In genomic region chr5:21370218-21370947, GRCm38 (mm10) we compare ENCODE assay signal across 30 mouse cellular contexts. TPM values are rescaled to one million over a fixed set of nuclear protein-coding genes. Genes with fewer than 3 reads are reported as not detected.
DNase-seq lines count a peak whose midpoint lies in the region; ATAC-seq and TF ChIP-seq lines count a peak whose summit lies in the region.
"Had no signal": no experiment of that assay in that cellular context is flagged by ENCODE, and none has a peak within 500 bp of the region (broad histone marks: within the 10 kb centered on the region; RNA-seq: fewer than 3 reads in every experiment).

No protein-coding gene starts in this region.

- H3K9ac ChIP-seq in intestine, embryonic 14.5 days (ENCODE audit: low read length) = no peak overlapping the region
- H3K9ac ChIP-seq in intestine, embryonic 16.5 days (ENCODE audit: low read depth, low read length) = no peak overlapping the region
- no peak overlapping the region for H3K9ac ChIP-seq in CH12.LX (ENCODE audit: insufficient read depth, low read depth)
- H3K9ac ChIP-seq in forebrain, embryonic 14.5 days (ENCODE audit: low read length) = no peak overlapping the region
- H3K9ac ChIP-seq in midbrain, embryonic 15.5 days = no peak overlapping the region
- H3K9ac ChIP-seq: embryonic facial prominence, embryonic 13.5 days; forebrain, embryonic 12.5 days; hindbrain, embryonic 12.5 days; hindbrain, embryonic 15.5 days had no signal

- 89% methylated on average over 5 of the region's 5 CpGs for WGBS in intestine, embryonic 14.5 days
- 84% methylated on average over 5 of the region's 5 CpGs for WGBS in intestine, embryonic 16.5 days
- 90% methylated on average over 5 of the region's 5 CpGs for WGBS in forebrain, embryonic 14.5 days
- WGBS in midbrain, embryonic 15.5 days = 87% methylated on average over 5 of the region's 5 CpGs

- TF ChIP-seq POLR2A in CH12.LX (IDR thresholded peaks at IDR 0.05; ENCODE audit: low read depth, low read length) = no peak

- no peak overlapping the region for H3K4me2 ChIP-seq in intestine, embryonic 14.5 days (ENCODE audit: low read length)
- H3K4me2 ChIP-seq in intestine, embryonic 16.5 days (ENCODE audit: low read depth, low read length) = no peak overlapping the region
- H3K4me2 ChIP-seq in CH12.LX (ENCODE audit: insufficient read depth, low read depth, poor library complexity, severe bottlenecking) = no peak overlapping the region; the same call in 1 of the 2 replicates
- H3K4me2 ChIP-seq in forebrain, embryonic 14.5 days (ENCODE audit: low read length) = no peak overlapping the region
- H3K4me2 ChIP-seq in midbrain, embryonic 15.5 days = no peak overlapping the region
- H3K4me2 ChIP-seq: embryonic facial prominence, embryonic 13.5 days; forebrain, embryonic 12.5 days; heart, embryonic 11.5 days; hindbrain, embryonic 12.5 days; hindbrain, embryonic 15.5 days had no signal

- in situ Hi-C loops in CH12.LX (cut with MboI; ENCODE audit: low pct_ligation_motif_present, low pct_unique_long_range_greater_than_20kb, low sequenced_read_pairs) = loop anchor here (5.0 kb wide), 1 partner anchor 38 kb away; no protein-coding TSS in a partner anchor

- H3K36me3 ChIP-seq in intestine, embryonic 14.5 days (ENCODE audit: control insufficient read depth, insufficient read depth, low read length) = no peaks in the 10 kb centered on the region
- H3K36me3 ChIP-seq in intestine, embryonic 16.5 days (ENCODE audit: control insufficient read depth, insufficient read depth, low read length) = no peaks in the 10 kb centered on the region
- no peaks in the 10 kb centered on the region for H3K36me3 ChIP-seq in CH12.LX (replicated peaks in 1 of 2; ENCODE audit: control insufficient read depth in 1 of 2, insufficient read depth in 1 of 2, low read length in 1 of 2)
- no peaks in the 10 kb centered on the region for H3K36me3 ChIP-seq in forebrain, embryonic 14.5 days (ENCODE audit: control insufficient read depth, insufficient read depth, low read length)
- H3K36me3 ChIP-seq in midbrain, embryonic 15.5 days (replicated peaks) = no peaks in the 10 kb centered on the region
- H3K36me3 ChIP-seq: embryonic facial prominence, embryonic 10.5 days; embryonic facial prominence, embryonic 13.5 days; forebrain, embryonic 12.5 days; hindbrain, embryonic 12.5 days; hindbrain, embryonic 15.5 days had no signal

- peak; percentile 85 for TF ChIP-seq EP300 in CH12.LX (IDR thresholded peaks at IDR 0.05; ENCODE audit: low read length)

- DNase-seq in intestine, embryonic 14.5 days (ENCODE audit: low spot score) = peak; percentile 32
- DNase-seq in CH12.LX (ENCODE audit: extremely low read depth) = peak; percentile 61
- peak; percentile 70 for DNase-seq in induced T-regulatory cell, adult 2 months (ENCODE audit: low read depth)
- no peak for DNase-seq in forebrain, embryonic 14.5 days (ENCODE audit: low spot score)
- no peak for DNase-seq in adrenal gland, postnatal 4 days (ENCODE audit: low spot score in 2 of 2)
- DNase-seq: adrenal gland, postnatal 10 days; adrenal gland, postnatal 36 days; B cell, adult 2 months; cerebellum, adult 11 months; cerebellum, adult 2 months; cerebellum, adult 9-11 months; cerebellum, postnatal 36 days; embryo, embryonic 11 days; gastrocnemius, postnatal 10 days; gastrocnemius, postnatal 36 days; heart, adult 2 months; kidney, adult 11 months had no signal

- peaks cover 5% of the 10 kb centered on the region; the same call in 1 of the 2 replicates for H3K27me3 ChIP-seq in intestine, embryonic 14.5 days (replicated peaks; ENCODE audit: control insufficient read depth, insufficient read depth, low read length)
- no peaks in the 10 kb centered on the region for H3K27me3 ChIP-seq in intestine, embryonic 16.5 days (replicated peaks; ENCODE audit: control insufficient read depth, insufficient read depth, low read length)
- no peaks in the 10 kb centered on the region for H3K27me3 ChIP-seq in CH12.LX (replicated peaks)
- H3K27me3 ChIP-seq in forebrain, embryonic 14.5 days (replicated peaks; ENCODE audit: control insufficient read depth, insufficient read depth, low read length) = no peaks in the 10 kb centered on the region
- H3K27me3 ChIP-seq in midbrain, embryonic 15.5 days (replicated peaks) = no peaks in the 10 kb centered on the region
- H3K27me3 ChIP-seq: forebrain, embryonic 12.5 days; hindbrain, embryonic 12.5 days; hindbrain, embryonic 15.5 days had no signal

- H3K4me1 ChIP-seq in intestine, embryonic 14.5 days (replicated peaks; ENCODE audit: control insufficient read depth, insufficient read depth, low read length) = 0 out of 2 replicates have a peak, but pooled peaks cover 5% of the 10 kb centered on the region
- peaks cover 8% of the 10 kb centered on the region for H3K4me1 ChIP-seq in intestine, embryonic 16.5 days (ENCODE audit: control insufficient read depth, insufficient read depth, low read length)
- H3K4me1 ChIP-seq in CH12.LX (ENCODE audit: control insufficient read depth in 1 of 2, insufficient read depth in 2 of 2) = peaks cover 10 to 31% of the 10 kb centered on the region in 2 experiments
- peaks cover 6% of the 10 kb centered on the region; the same call in 1 of the 2 replicates for H3K4me1 ChIP-seq in forebrain, embryonic 14.5 days (ENCODE audit: control insufficient read depth, insufficient read depth, low read length)
- peaks cover 15% of the 10 kb centered on the region for H3K4me1 ChIP-seq in midbrain, embryonic 15.5 days

- TF ChIP-seq CTCF in CH12.LX (conservative IDR thresholded peaks at IDR 0.05 in 1 of 2, IDR thresholded peaks at IDR 0.05 in 1 of 2; ENCODE audit: low read depth in 2 of 2, low read length in 2 of 2) = no peak

- H3K9me3 ChIP-seq in intestine, embryonic 14.5 days (ENCODE audit: control insufficient read depth, low read length) = no peaks in the 10 kb centered on the region
- H3K9me3 ChIP-seq in intestine, embryonic 16.5 days (ENCODE audit: control insufficient read depth, low read length) = no peaks in the 10 kb centered on the region
- no peaks in the 10 kb centered on the region for H3K9me3 ChIP-seq in CH12.LX (replicated peaks; ENCODE audit: low read length)
- no peaks in the 10 kb centered on the region for H3K9me3 ChIP-seq in forebrain, embryonic 14.5 days (replicated peaks; ENCODE audit: control insufficient read depth, low read length)
- H3K9me3 ChIP-seq in midbrain, embryonic 15.5 days = no peaks in the 10 kb centered on the region
- H3K9me3 ChIP-seq: embryonic facial prominence, embryonic 10.5 days; embryonic facial prominence, embryonic 13.5 days; forebrain, embryonic 12.5 days; hindbrain, embryonic 12.5 days; hindbrain, embryonic 15.5 days had no signal

- no peak overlapping the region for H3K27ac ChIP-seq in intestine, embryonic 14.5 days (ENCODE audit: low read depth)
- H3K27ac ChIP-seq in intestine, embryonic 16.5 days (ENCODE audit: low read length) = no peak overlapping the region
- H3K27ac ChIP-seq in CH12.LX (ENCODE audit: insufficient read depth, low read depth) = no peak overlapping the region
- H3K27ac ChIP-seq in forebrain, embryonic 14.5 days (ENCODE audit: low read depth, low read length) = no peak overlapping the region
- no peak overlapping the region for H3K27ac ChIP-seq in midbrain, embryonic 15.5 days
- H3K27ac ChIP-seq: embryonic facial prominence, embryonic 10.5 days; embryonic facial prominence, embryonic 13.5 days; forebrain, embryonic 12.5 days; heart, adult 2 months; hindbrain, embryonic 12.5 days; hindbrain, embryonic 15.5 days had no signal

- H3K4me3 ChIP-seq in intestine, embryonic 14.5 days (ENCODE audit: low read depth, low read length) = no peak overlapping the region
- no peak overlapping the region for H3K4me3 ChIP-seq in intestine, embryonic 16.5 days (ENCODE audit: low read length)
- no peak overlapping the region for H3K4me3 ChIP-seq in CH12.LX (replicated peaks in 1 of 3; ENCODE audit: low read depth in 2 of 3, low read length in 2 of 3, poor library complexity in 1 of 3)
- H3K4me3 ChIP-seq in forebrain, embryonic 14.5 days (ENCODE audit: low read depth, low read length) = no peak overlapping the region
- no peak overlapping the region for H3K4me3 ChIP-seq in midbrain, embryonic 15.5 days
- H3K4me3 ChIP-seq: embryonic facial prominence, embryonic 10.5 days; embryonic facial prominence, embryonic 13.5 days; erythroblast, embryonic 14.5 days; forebrain, embryonic 12.5 days; heart, adult 2 months; hindbrain, embryonic 12.5 days; hindbrain, embryonic 15.5 days had no signal

- TF ChIP-seq RAD21 in CH12.LX (IDR thresholded peaks at IDR 0.05; ENCODE audit: low read depth, low read length) = no peak; the same call in 1 of the 2 replicates

- H3K79me2 ChIP-seq in CH12.LX (replicated peaks; ENCODE audit: control insufficient read depth, extremely low read depth, insufficient read depth, poor library complexity, severe bottlenecking) = peaks cover 16% of the 10 kb centered on the region

- dilution Hi-C loops in CH12.LX (cut with MboI; ENCODE audit: extremely low pct_ligation_motif_present, extremely low pct_unique_long_range_greater_than_20kb, low sequenced_read_pairs) = no loop called here

- ATAC-seq in intestine, embryonic 14.5 days (replicated peaks; ENCODE audit: low FRiP score, low TSS enrichment, low read depth) = no peak
- no peak for ATAC-seq in intestine, embryonic 16.5 days
- peak; percentile 13; the same call in 1 of the 2 replicates for ATAC-seq in neutrophil, adult 5-6 weeks (ENCODE audit: extremely low read depth, insufficient number of reproducible peaks, low FRiP score, poor library complexity, severe bottlenecking)
- ATAC-seq in forebrain, embryonic 14.5 days = no peak
- ATAC-seq in midbrain, embryonic 15.5 days (replicated peaks) = no peak
- ATAC-seq: forebrain, embryonic 16.5 days had no signal

RNA-seq across cellular contexts. Expression of gene Fgl2, which starts 2.1 kb away (rescaled TPM):
- polyA plus RNA-seq in intestine, embryonic 14.5 days (2014; fragmentation: Nextera tagmentation; extraction: Ambion mirVana) = 8.1 and 8.6 TPM in 2 replicates
- polyA plus RNA-seq in intestine, embryonic 16.5 days (2015; fragmentation: Nextera tagmentation; extraction: Ambion mirVana) = 8.4 and 9.8 TPM in 2 replicates
- total RNA-seq in CH12.LX (2012; rRNA removed) (7.9 and 10.4 TPM in 2 replicates), CH12.LX (2014; rRNA removed) (0.59 and 0.61 TPM in 2 replicates)
- polyA plus RNA-seq in CH12.LX (2012; ENCODE audit: insufficient read length, low read depth) = 0.41 and 0.48 TPM in 2 replicates
- total RNA-seq in neutrophil, adult 5-6 weeks (2017) = 727 and 731 TPM in 2 replicates
- polyA plus RNA-seq in forebrain, embryonic 14.5 days (2014; fragmentation: Nextera tagmentation; extraction: Ambion mirVana) = 0.79 and 1.3 TPM in 2 replicates
- 1.9 and 2.4 TPM in 2 replicates for polyA plus RNA-seq in midbrain, embryonic 15.5 days (2015; fragmentation: Nextera tagmentation; extraction: Ambion mirVana)
- 1 to 10 TPM; 6.5 to 6.9 TPM for total RNA-seq in adrenal gland, postnatal 4 days (2021)
- polyA plus RNA-seq: erythroblast, embryonic 14.5 days had no signal

RNA-seq across cellular contexts. Expression of gene Ccdc146, which starts 54.1 kb away (rescaled TPM):
- 0.47 and 0.76 TPM in 2 replicates for polyA plus RNA-seq in intestine, embryonic 14.5 days (2014; fragmentation: Nextera tagmentation; extraction: Ambion mirVana)
- 0.13 and 0.36 TPM in 2 replicates for polyA plus RNA-seq in intestine, embryonic 16.5 days (2015; fragmentation: Nextera tagmentation; extraction: Ambion mirVana)
- total RNA-seq in CH12.LX (2012; rRNA removed) (not detected in 2 replicates), CH12.LX (2014; rRNA removed) (0.17 and 0.27 TPM in 2 replicates)
- polyA plus RNA-seq in CH12.LX (2012; ENCODE audit: insufficient read length, low read depth) = 0.21 and 0.57 TPM in 2 replicates
- 15.7 and 17.1 TPM in 2 replicates for total RNA-seq in neutrophil, adult 5-6 weeks (2017)
- 0.70 and 1.0 TPM in 2 replicates for polyA plus RNA-seq in forebrain, embryonic 14.5 days (2014; fragmentation: Nextera tagmentation; extraction: Ambion mirVana)
- polyA plus RNA-seq in midbrain, embryonic 15.5 days (2015; fragmentation: Nextera tagmentation; extraction: Ambion mirVana) = 0.88 and 1.1 TPM in 2 replicates
- total RNA-seq in adrenal gland, postnatal 4 days (2021) = under 1 TPM; 0.14 to 0.17 TPM
- total RNA-seq: adrenal gland, adult 18-20 months; hematopoietic stem cell, adult 5-6 weeks had no signal
- polyA plus RNA-seq: embryonic facial prominence, embryonic 10.5 days; embryonic facial prominence, embryonic 13.5 days; erythroblast, embryonic 14.5 days had no signal

RNA-seq across cellular contexts. Expression of gene Fam185a, which starts 54.4 kb away (rescaled TPM):
- 10.8 and 11.1 TPM in 2 replicates for polyA plus RNA-seq in intestine, embryonic 14.5 days (2014; fragmentation: Nextera tagmentation; extraction: Ambion mirVana)
- 8.9 and 9.1 TPM in 2 replicates for polyA plus RNA-seq in intestine, embryonic 16.5 days (2015; fragmentation: Nextera tagmentation; extraction: Ambion mirVana)
- total RNA-seq in CH12.LX (2012; rRNA removed) (16.0 and 16.1 TPM in 2 replicates), CH12.LX (2014; rRNA removed) (30.6 and 32.1 TPM in 2 replicates)
- 12.5 and 13.4 TPM in 2 replicates for polyA plus RNA-seq in CH12.LX (2012; ENCODE audit: insufficient read length, low read depth)
- 7.6 and 8.8 TPM in 2 replicates for total RNA-seq in neutrophil, adult 5-6 weeks (2017)
- 6.1 and 7.9 TPM in 2 replicates for polyA plus RNA-seq in forebrain, embryonic 14.5 days (2014; fragmentation: Nextera tagmentation; extraction: Ambion mirVana)
- 7.9 and 8.4 TPM in 2 replicates for polyA plus RNA-seq in midbrain, embryonic 15.5 days (2015; fragmentation: Nextera tagmentation; extraction: Ambion mirVana)
- 10 to 100 TPM; 11.9 TPM for total RNA-seq in adrenal gland, postnatal 4 days (2021)
- polyA plus RNA-seq: erythroblast, embryonic 14.5 days had no signal

Comparison
In these comparisons a context has a peak if more than half of its experiments do, and no peak if none do; other contexts are left out.
1. DNase-seq: peak in intestine, embryonic 14.5 days (single experiment), CH12.LX (single experiment) and induced T-regulatory cell, adult 2 months (single experiment); none in forebrain, embryonic 14.5 days (single experiment) and adrenal gland, postnatal 4 days (0 of 2).